Mouse (Mus musculus) heart, adult 2 months (tissue): ENCODE measurements at regions not wholly inside any gene's neighbourhood (a gene's known extent, or its start where the extent isn't known, plus 50 kb on each side); places are given as distances from the start of the nearest gene placed in this dataset.

Source experiments
- CTCF ChIP-seq: fragments of 200-600 bp; IDR thresholded peaks from 2 replicates; pipeline ENCODE4 v1.8.1; 2022; ENCODE audit warnings: antibody characterized with exemption, mild to moderate bottlenecking, moderate library complexity
- POLR2A ChIP-seq: fragments of 200-500 bp; IDR thresholded peaks from 2 replicates; pipeline ENCODE4 v1.6.1; 2011; ENCODE audit warnings: mild to moderate bottlenecking, low read depth, low read length, control low read depth; ENCODE audit not compliant: insufficient read depth

DNA sequence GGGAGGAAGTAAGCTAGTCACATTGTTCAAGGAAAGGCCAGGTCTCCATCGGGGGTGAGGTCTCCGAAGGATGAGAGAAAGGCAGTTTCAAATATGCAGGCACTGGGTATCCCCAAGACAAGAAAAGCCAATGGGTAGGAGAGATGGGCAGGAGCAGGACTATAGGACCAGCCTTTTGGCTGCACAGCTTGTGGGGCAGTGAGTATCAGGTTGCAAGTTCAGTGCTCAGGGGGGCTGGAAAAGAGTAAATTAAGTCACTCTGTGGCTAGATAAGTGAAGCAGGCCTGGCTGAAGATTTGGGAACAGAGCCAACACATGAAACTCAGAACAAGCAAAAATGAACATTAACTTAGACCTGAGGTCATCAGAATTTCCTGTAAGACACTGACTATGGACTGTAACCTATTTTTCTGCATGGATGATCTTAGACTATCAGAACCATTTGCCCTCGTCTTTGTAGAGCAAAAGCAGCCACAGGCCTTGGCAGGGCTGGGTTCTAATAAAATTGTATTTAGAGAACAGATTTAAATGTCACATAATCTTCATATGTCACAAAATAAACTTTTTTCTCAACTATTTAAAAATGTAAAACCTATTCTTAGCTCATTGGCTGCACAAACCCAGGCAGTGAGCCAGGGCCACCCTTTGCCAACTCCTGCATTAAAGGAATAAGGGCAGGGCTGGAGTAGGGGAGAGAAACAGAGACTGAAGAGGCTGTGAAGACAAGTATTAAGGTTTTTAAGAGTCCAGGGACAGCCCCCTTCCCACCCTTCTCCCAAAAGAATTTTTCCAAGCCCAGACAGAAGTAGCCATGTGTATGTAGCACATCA is 354.0 kb upstream of the Tmc3 start:
- TF ChIP-seq POLR2A (no peak), CTCF (no peak)
